Mouse (Mus musculus) heart, adult 8-10 months (tissue): ENCODE measurements around the gene Rergl. TPM values are rescaled to one million over a fixed set of nuclear protein-coding genes. Genes with fewer than 3 reads are reported as not detected.

Experiments
- DNase-seq: peaks from one replicate; pipeline ENCODE4 v3.0.0; 2022; ENCODE audit warnings: low spot score
- total RNA-seq, 4 experiments: library from RNA; stranded (reverse); gene quantifications; 2 replicates each; pipeline ENCODE4 v1.2.4; 2022

The Rergl gene
- total RNA-seq = not detected

DNA sequence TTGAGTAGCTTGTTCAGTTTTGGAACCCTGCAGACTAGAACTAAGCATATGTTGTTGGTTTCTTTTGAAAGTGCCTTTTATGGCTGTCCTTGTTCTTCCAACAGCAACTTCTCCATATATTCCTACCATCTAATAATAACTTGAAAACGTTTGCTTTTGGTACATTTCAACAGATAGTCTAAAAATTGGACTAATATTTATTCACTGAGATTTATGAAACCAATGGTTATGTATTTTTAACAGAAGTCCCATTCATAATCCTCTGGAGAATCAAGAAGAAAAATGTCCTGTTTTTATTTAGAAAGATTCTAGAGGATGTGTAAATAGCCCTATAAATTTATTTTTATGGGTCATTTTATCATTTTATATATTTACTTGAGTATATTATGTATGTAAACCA is at the start of gene Rergl:
Gene Rergl (minus strand): TSS at position 101 of the 400 bp plus-strand sequence.
- no peak for DNase-seq

GRCm38 (mm10) chr6:139538469-139538868 is 36.7 kb upstream of the Rergl start:
- DNase-seq = no peak

- DNase-seq = no peak
Observed at GRCm38 (mm10) chr6:139525406-139525805, 23.6 kb upstream of the Rergl start.

DNA sequence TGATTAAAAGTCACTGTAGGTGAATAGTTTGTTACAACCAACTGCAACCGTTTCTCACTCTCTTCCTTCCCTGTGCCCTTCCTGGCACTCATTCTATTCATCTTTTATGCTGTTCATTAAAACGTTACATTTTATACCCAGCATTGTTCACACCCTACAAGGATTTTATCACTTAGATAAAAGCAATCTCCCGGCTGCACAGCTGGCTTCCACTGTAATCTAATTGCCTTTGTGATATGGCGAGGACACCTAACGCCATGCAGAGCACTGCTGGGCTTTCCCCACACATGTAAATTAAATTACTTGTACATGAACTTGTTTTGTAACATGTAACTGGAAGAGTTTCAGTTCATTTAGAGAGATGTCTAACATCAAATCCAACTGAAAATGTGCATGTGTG is 22.5 kb upstream of the Rergl start:
- no peak for DNase-seq

- DNase-seq = no peak
Observed at GRCm38 (mm10) chr6:139514938-139515510, 13.2 kb upstream of the Rergl start.

- no peak for DNase-seq
Observed at GRCm38 (mm10) chr6:139479730-139480129, 22.0 kb downstream of the Rergl start.

GRCm38 (mm10) chr6:139464980-139465379 is 36.8 kb downstream of the Rergl start:
- DNase-seq = no peak

DNA sequence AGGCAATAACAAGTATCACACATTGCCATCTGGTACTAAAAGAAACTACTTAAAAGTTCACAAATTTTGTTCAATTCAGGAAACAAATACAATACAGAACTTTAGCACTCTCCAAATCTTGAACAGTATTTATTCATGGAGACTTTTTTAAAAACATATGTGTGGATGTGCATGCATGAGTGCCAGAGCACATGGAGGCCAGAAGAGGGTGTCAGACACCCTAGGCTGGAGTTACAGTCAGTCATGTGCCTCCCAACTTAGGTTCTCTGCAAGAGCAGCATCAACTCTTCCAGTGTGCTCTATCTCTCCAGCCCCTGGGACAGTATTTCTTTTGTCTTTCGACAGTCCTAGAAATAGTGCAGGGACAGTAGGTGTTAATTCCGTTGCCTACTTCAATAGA is 37.5 kb downstream of the Rergl start:
- no peak for DNase-seq

DNA sequence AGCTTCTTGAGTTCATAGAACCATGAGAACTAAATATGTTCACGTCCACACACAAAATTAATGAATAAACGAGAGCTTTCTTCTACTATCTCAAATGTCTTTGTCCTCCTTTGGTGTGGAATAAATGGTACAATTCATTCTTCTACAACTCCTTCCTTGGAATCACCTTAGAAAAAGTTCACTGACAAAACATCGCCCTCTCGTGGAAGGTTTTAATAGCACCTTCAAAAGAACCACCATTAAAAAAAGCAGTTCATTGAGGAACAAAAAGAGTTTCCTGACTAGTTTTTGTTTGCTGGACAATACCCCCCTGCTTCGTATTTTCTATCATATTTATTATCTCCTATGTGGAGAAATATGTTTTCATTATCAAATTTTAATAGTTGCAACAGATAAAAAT is 40.7 kb downstream of the Rergl start:
- no peak for DNase-seq

GRCm38 (mm10) chr6:139460470-139460869 is 41.3 kb downstream of the Rergl start:
- no peak for DNase-seq

DNA sequence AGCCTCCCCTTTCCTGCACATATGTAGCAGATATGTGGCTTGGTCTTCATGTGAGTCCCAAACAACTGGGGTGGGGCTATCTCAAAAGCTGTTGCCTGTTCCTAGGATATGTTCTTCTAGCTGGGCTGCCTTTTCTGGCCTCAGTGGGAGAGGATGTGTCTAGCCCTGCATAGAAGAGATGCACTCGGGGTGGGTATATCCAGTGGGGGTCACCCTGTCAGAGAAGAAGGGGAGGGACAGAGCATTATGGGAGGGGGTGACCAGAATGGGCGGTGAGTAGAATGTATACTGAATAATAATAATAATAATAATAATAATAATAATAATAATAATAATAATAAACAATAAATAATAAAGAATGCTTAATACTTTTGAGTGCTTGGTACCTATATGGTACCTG is 57.8 kb downstream of the Rergl start:
- no peak for DNase-seq

Other genes with a start within 250 kb of the Rergl start
- 1 to 10 TPM in 1 of 4 experiments, under 1 TPM in 1, not detected in 2; 0.09 to 1.9 TPM for gene Pik3c2g, start 85.2 kb upstream of the Rergl start, total RNA-seq